Mouse (Mus musculus): ENCODE measurements at regions not wholly inside any gene's neighbourhood (a gene's known extent, or its start where the extent isn't known, plus 50 kb on each side); places are given as distances from the start of the nearest gene placed in this dataset.

- TF ChIP-seq POLR2A (IDR thresholded peaks at IDR 0.05; ENCODE audit: extremely low read depth, insufficient read depth, low read length), result no peak
- TF ChIP-seq CTCF (IDR thresholded peaks at IDR 0.05; ENCODE audit: extremely low read depth, insufficient read depth, low read length), result no peak
Observed at GRCm38 (mm10) chr14:53910871-53911270, 343.0 kb downstream of the Dad1 start.
